Mouse (Mus musculus): ENCODE results near the gene Kansl1l.

Gene Kansl1l

DNA sequence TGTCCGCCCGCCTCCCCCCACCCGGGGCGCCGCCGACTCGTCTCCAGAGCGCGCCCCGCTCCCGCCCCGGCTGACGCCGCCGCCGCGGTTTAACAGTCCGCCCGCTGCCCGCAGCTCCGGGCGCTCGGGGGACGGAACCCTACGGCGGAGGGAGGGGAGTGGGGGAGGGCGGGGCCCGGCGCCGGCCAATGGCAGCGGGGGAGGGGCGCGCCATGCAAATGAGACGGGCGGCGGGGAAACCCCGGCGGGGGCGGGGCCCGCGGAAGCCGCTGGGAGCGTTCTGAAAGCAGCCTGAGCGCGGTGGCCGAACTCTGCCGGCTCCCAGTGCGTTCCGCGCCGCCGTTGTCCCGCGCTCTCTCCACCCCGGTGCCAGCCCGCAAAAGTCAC lies at the start of gene Kansl1l:
Kansl1l (minus strand) TSS at position 110 of the 387 bp plus-strand sequence.
- DNase-seq (ENCODE audit: low read depth, low spot score), result peak; percentile 95

DNA sequence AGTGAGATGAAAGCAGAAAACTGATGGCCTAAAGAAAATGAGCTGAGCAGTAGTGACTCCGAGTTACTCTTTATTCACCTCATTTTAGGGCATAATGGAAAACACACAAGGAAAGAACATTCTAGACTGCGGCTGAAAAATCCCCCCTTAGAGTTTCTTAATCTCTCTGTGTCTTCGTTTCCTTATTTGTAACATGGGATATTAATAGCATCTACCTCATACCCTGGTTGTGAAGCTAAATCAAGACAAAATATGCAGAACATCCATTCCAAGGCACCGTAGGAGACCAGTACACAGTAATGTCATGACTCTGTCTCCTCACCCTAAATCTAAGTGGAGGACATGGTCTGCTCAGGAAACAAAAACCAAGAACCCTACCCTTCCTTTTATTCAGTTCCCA lies 48.3 kb upstream of the Kansl1l start:
- DNase-seq (ENCODE audit: low read depth, low spot score), result no peak

- DNase-seq (ENCODE audit: low read depth, low spot score), result no peak
Observed at GRCm38 (mm10) chr1:66863741-66864495, 46.6 kb upstream of the Kansl1l start.

GRCm38 (mm10) chr1:66862712-66863511 lies 45.5 kb upstream of the Kansl1l start, which contains the start of gene Acadl:
TSS of gene Acadl (minus strand) at chr1:66863277.
- DNase-seq (ENCODE audit: low read depth, low spot score), result peak; percentile 63

DNA sequence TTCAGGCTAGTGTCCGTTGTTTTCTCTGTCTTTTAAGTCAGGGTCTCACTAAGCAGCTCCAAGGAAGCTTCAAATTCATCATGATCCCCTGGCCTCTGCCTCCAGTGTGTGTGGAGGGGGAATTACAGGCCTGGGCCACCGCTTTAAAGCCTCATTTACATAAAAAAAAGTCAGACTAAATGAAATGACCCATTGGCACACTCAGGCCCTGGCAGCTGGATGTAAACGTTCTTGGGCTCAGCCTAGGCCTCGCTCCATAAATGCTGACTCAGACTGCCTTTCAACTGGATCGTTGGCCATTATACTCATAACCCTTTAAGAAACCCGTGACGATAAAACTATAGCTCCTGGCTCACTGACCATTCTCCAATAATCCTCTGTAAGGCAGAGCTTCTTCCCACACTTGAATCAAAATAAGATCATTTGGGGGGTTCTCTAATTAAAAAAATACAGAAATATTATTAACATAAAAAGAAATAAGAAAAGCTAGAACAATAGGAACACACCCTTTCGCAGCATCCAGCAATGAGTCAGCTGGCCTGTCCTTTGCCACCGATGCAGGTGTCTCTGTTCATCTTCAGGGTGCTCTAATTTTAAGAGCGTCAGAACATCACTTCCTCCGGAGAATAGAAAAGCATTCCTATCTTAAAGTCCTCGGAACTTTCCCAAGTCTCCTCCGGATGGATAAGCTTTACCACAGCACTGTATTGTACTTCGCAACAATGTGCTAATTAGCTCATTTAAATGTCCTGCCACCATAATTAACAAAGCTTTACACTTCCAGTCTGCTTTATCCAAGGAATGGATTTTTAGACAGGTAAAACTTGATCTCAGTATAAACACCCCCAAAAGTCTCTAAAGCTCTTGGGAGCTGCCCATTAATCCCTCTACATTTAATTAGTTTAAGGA lies 44.7 kb upstream of the Kansl1l start:
- DNase-seq (ENCODE audit: low read depth, low spot score), result peak; percentile 3

GRCm38 (mm10) chr1:66847506-66847905 lies 30.1 kb upstream of the Kansl1l start:
- no peak for DNase-seq (ENCODE audit: low read depth, low spot score)

GRCm38 (mm10) chr1:66845690-66846318 lies 28.4 kb upstream of the Kansl1l start:
- DNase-seq (ENCODE audit: low read depth, low spot score), result no peak

GRCm38 (mm10) chr1:66841938-66842337 lies 24.6 kb upstream of the Kansl1l start:
- DNase-seq (ENCODE audit: low read depth, low spot score), result no peak

GRCm38 (mm10) chr1:66841510-66841909 lies 24.1 kb upstream of the Kansl1l start:
- DNase-seq (ENCODE audit: low read depth, low spot score), result no peak

DNA sequence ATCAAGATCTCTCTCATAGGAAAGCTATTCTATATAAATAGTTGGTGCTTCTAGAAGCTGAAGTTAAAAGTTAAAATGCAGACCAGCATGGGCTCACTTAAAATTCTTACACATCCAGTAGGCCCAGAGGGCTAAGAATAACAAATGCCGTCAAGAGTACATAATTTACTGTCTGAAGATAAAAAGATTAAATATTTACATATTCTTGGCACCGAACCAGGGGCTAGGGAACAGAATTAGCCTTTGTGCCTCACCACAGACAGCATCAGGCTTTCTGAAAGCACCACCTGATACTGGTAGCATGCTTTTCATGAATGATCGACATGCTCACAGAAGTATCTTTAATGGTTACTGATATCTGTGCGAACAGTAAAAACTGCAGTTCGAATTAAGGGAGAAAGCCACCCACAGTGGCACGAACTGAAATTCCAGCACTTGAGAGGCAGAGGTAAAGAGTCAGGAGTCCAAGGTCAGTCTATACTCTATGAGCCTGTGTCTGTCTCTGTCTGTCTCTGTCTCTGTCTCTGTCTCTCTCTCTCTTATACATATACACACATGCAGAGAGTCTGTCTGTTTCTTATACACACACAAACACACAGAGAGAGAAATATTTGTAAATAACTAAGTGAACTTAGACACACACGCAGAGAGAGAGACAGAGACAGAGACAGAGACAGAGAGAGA lies 22.5 kb upstream of the Kansl1l start:
- DNase-seq (ENCODE audit: low read depth, low spot score), result no peak

- DNase-seq (ENCODE audit: low read depth, low spot score), result no peak
Observed at GRCm38 (mm10) chr1:66839135-66839534, 21.8 kb upstream of the Kansl1l start.

GRCm38 (mm10) chr1:66838184-66839042 lies 21.1 kb upstream of the Kansl1l start:
- DNase-seq (ENCODE audit: low read depth, low spot score), result peak; percentile 61

- no peak for DNase-seq (ENCODE audit: low read depth, low spot score)
Observed at GRCm38 (mm10) chr1:66837207-66837606, 19.8 kb upstream of the Kansl1l start.

DNA sequence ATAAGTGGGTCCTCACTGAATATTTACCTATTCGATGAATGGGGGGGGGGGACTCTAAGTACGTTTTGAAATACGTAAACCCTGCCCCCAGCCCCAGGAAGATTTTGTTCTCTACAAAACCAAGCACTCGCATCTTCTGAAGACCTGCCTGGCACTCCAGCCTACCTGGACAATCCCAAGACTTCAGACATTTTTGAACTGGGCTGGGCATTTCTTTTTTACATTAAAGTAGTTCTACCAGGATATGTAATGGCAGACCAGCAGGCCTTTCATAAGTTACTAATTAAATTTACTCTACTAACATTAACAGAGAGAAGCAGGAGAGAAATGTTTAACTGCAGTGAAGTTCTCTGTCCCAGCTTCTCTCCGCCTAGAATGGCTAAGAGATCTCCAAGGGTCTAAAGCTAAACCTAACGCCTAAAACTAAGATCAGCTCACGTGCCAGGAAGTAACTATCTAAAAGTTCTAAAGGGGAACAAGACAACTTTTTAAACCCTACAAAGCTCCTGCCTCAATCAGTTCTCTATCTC lies 15.3 kb upstream of the Kansl1l start:
- no peak for DNase-seq (ENCODE audit: low read depth, low spot score)

- no peak for DNase-seq (ENCODE audit: low read depth, low spot score)
Observed at GRCm38 (mm10) chr1:66831824-66832600, 14.7 kb upstream of the Kansl1l start.

- DNase-seq (ENCODE audit: low read depth, low spot score), result no peak
Observed at GRCm38 (mm10) chr1:66829400-66830080, 12.2 kb upstream of the Kansl1l start.

DNA sequence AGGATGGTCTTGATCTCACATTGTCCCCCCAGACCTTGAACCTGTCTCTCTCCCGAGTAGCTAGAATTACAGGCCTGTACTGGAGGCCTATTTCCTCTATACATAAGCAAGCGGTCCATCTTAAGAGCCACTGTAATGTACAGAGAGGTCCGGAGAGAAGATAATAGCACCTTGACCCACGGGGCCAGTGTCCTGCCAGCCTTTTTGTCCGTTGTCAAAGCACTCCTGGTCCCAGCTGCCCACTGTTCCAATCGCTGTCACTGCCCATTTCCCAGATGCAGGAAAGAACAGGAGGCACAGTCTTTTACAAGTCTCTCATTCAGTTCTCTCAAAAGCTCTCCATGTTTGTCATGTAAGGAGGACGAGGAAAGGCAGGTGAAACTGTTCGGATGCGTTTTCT lies 4.6 kb upstream of the Kansl1l start:
- DNase-seq (ENCODE audit: low read depth, low spot score), result no peak

DNA sequence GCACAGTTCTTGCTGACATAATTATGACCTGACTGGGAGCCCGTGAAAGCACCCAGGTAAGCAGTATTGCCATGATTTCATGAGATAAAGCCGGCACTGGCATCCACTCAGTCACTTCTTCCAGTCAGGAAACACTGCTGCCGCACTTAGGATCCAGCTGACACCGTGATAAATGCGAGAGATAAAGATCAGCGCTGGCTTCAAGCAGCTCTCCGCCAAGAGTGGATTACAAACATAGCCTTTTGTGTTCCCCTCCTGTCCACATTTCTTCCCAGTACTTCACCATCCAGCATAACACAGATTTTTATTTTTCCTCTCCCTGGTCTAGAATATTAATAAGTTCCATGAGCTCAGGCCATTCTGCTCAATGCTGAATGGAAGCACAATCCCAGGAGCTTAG lies 2.9 kb upstream of the Kansl1l start:
- no peak for DNase-seq (ENCODE audit: low read depth, low spot score)
